Mouse (Mus musculus): ENCODE results near the gene Flt3. TPM values are rescaled to one million over a fixed set of nuclear protein-coding genes. Genes with fewer than 3 reads are reported as not detected.

Flt3 gene
- total and polyA plus RNA-seq, 3 experiments = 0.09 to 0.16 (median 0.13) TPM

DNA sequence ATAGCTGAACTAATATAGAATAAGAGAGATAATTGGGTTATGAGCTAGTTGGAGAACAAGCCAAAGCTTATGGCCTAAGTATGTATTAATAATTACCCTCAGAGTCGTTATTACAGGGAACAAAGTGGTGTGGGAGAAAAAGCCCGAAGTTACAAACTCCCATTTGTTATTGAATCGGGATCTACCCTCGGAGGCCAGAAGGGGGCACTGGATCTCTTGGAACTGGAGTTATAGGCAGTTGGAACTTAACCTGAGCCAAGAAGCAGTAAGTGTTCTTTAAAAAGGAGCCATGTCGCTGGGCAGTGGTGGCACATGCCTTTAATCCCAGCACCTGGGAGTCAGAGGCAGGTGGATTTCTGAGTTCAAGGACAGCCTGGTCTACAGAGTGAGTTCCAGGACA, 2.2 kb upstream of the Flt3 start:
- Histone ChIP-seq H3K9ac (ENCODE audit: low read depth, low read length) (no peak overlapping the region), H3K27ac (no peak overlapping the region), H3K27me3 (ENCODE audit: control insufficient read depth, insufficient read depth, low read length) (peaks cover 8% of the 10 kb centered on the region), H3K79me2 (replicated peaks; ENCODE audit: control insufficient read depth, insufficient read depth, low read length) (no peaks in the 10 kb centered on the region), H3K36me3 (ENCODE audit: control insufficient read depth, insufficient read depth, low read length) (no peaks in the 10 kb centered on the region), H3K4me3 (no peak overlapping the region), H3K4me1 (ENCODE audit: control insufficient read depth, insufficient read depth, low read length) (no peaks in the 10 kb centered on the region)
- WGBS = 20% methylated on average over 5 of the region's 5 CpGs
- peak; percentile 25 to 46 for DNase-seq
- intact Hi-C loops (cut with DNase I) = no loop called here
- TF ChIP-seq CTCF (IDR thresholded peaks at IDR 0.05) (peak; percentile 67), EP300 (IDR thresholded peaks at IDR 0.05; ENCODE audit: insufficient read depth, low read depth, low read length) (no peak)

DNA sequence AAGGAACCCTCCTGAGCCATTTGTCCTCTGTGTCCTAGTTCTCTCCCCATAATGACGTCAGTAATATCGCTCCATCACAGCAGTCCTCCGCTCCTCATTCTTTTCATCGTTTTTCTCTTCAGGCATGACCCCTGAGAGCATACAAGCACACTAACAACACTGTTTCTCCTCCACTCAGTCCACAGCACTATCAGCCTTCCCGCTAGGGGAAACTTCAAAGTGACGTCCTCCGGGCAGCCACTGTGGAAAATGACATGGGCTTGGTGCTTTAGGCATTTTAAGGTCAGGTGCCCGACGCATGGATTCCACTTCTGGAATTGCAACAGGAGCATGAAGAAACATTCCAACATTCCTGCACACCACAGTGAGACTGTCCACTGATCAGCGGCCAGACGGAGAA, 735 bp upstream of the Flt3 start:
- TF ChIP-seq POLR2A (IDR thresholded peaks at IDR 0.05; ENCODE audit: insufficient read depth, low read depth, low read length) (no peak), EP300 (IDR thresholded peaks at IDR 0.05; ENCODE audit: insufficient read depth, low read depth, low read length) (no peak), CTCF (IDR thresholded peaks at IDR 0.05) (no peak)
- Histone ChIP-seq H3K4me3 (no peak overlapping the region), H3K4me1 (ENCODE audit: control insufficient read depth, insufficient read depth, low read length) (no peaks in the 10 kb centered on the region), H3K27me3 (ENCODE audit: control insufficient read depth, insufficient read depth, low read length) (peaks cover 8% of the 10 kb centered on the region), H3K9ac (ENCODE audit: low read depth, low read length) (no peak overlapping the region), H3K36me3 (ENCODE audit: control insufficient read depth, insufficient read depth, low read length) (no peaks in the 10 kb centered on the region), H3K27ac (no peak overlapping the region), H3K79me2 (replicated peaks; ENCODE audit: control insufficient read depth, insufficient read depth, low read length) (no peaks in the 10 kb centered on the region)
- intact Hi-C loops (cut with DNase I) = no loop called here
- no peak for DNase-seq
- 26% methylated on average over 11 of the region's 11 CpGs for WGBS

DNA sequence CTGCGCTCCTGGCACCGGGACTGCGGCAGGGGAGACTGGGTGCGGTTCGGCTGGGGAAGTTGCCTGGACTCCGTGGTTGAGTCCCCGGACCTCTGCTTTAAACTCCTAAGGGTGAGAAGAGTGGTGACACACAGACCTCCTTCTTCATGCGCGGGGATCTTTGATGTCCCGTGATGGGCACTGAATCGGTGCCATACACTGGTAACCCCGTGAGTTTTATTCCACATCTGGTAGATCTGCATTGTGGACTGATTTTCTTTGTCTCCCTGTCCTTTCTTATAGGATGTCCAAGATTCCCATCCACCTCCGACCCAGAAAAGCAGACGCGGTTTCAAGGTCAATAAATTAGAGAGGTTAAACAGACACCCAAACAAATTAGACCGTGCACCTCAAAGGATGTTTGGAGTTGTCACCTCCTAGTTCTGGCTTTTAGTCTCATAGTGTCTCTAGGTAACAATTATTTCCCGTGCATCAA, 253 bp upstream of the Flt3 start:
- peaks cover 8% of the 10 kb centered on the region for H3K27me3 ChIP-seq (ENCODE audit: control insufficient read depth, insufficient read depth, low read length)
- H3K4me1 ChIP-seq (ENCODE audit: control insufficient read depth, insufficient read depth, low read length) = no peaks in the 10 kb centered on the region
- no peak for DNase-seq
- TF ChIP-seq CTCF (IDR thresholded peaks at IDR 0.05) (no peak), POLR2A (IDR thresholded peaks at IDR 0.05; ENCODE audit: insufficient read depth, low read depth, low read length) (no peak), EP300 (IDR thresholded peaks at IDR 0.05; ENCODE audit: insufficient read depth, low read depth, low read length) (no peak)
- WGBS = 4% methylated on average over 17 of the region's 17 CpGs
- no peaks in the 10 kb centered on the region for H3K36me3 ChIP-seq (ENCODE audit: control insufficient read depth, insufficient read depth, low read length)
- no peaks in the 10 kb centered on the region for H3K79me2 ChIP-seq (replicated peaks; ENCODE audit: control insufficient read depth, insufficient read depth, low read length)
- intact Hi-C loops (cut with DNase I) = no loop called here
- no peak overlapping the region for H3K27ac ChIP-seq
- peak overlapping the region; percentile 11; the same call in 1 of the 2 replicates for H3K9ac ChIP-seq (ENCODE audit: low read depth, low read length)
- no peak overlapping the region for H3K4me3 ChIP-seq

DNA sequence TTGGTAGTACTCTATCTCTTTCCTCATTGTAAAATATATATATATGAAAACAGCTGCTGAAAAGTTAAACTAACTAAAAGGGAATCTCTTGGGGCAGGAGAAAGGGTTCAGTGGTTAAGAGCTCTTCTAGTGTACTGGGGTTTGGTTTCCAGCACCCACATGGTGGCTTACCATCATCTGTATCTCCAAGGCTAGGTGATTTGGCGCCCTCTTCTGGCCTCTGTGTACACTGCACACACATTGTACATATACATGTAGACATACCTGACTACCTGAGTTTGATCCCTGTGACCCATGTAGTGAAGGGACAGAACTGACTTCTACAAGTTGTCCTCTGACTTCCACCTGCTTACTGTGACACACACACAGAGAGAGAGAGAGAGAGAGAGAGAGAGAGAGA, 5.2 kb downstream of the Flt3 start:
- no peak for DNase-seq
- Histone ChIP-seq H3K27ac (no peak overlapping the region), H3K36me3 (ENCODE audit: control insufficient read depth, insufficient read depth, low read length) (no peaks in the 10 kb centered on the region), H3K4me3 (no peak overlapping the region), H3K9ac (ENCODE audit: low read depth, low read length) (no peak overlapping the region), H3K79me2 (replicated peaks; ENCODE audit: control insufficient read depth, insufficient read depth, low read length) (no peaks in the 10 kb centered on the region), H3K4me1 (ENCODE audit: control insufficient read depth, insufficient read depth, low read length) (no peaks in the 10 kb centered on the region), H3K27me3 (ENCODE audit: control insufficient read depth, insufficient read depth, low read length) (peaks cover 3% of the 10 kb centered on the region; the same call in 1 of the 2 replicates)
- intact Hi-C loops (cut with DNase I) = no loop called here
- WGBS = 15% methylated on average over 1 of the region's 1 CpGs
- no peak for TF ChIP-seq CTCF (IDR thresholded peaks at IDR 0.05)
- TF ChIP-seq POLR2A (IDR thresholded peaks at IDR 0.05; ENCODE audit: insufficient read depth, low read depth, low read length) = no peak
- no peak for TF ChIP-seq EP300 (IDR thresholded peaks at IDR 0.05; ENCODE audit: insufficient read depth, low read depth, low read length)

DNA sequence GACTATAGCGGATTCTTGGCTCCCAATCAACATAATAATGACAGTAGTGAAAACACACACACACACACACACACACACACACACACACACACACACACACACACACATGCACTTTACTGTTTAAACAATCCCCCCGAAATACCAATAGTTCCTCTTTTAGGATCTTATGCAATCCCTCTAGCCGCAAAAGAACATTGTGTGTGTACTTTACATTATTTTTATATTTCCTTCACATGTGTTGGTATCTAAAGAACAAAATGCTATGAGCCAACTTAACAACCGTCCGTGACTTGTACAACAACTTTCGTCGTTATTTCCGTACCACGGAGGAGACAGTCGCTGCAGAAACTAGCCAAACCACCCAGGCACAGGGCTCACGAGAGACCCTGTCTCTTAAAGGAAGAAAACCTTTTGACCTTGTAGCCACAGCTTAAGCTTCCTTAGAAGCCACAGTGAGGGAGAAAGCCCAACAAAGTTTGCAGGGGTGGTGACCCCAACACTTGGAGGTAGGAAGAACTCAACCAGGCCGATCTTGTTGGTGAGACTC, 7.5 kb downstream of the Flt3 start:
- no peak overlapping the region for H3K27ac ChIP-seq
- no peaks in the 10 kb centered on the region for H3K27me3 ChIP-seq (ENCODE audit: control insufficient read depth, insufficient read depth, low read length)
- no peak overlapping the region for H3K4me3 ChIP-seq
- H3K9ac ChIP-seq (ENCODE audit: low read depth, low read length) = no peak overlapping the region
- H3K79me2 ChIP-seq (replicated peaks; ENCODE audit: control insufficient read depth, insufficient read depth, low read length) = no peaks in the 10 kb centered on the region
- H3K36me3 ChIP-seq (ENCODE audit: control insufficient read depth, insufficient read depth, low read length) = no peaks in the 10 kb centered on the region
- TF ChIP-seq EP300 (IDR thresholded peaks at IDR 0.05; ENCODE audit: insufficient read depth, low read depth, low read length) = no peak
- TF ChIP-seq POLR2A (IDR thresholded peaks at IDR 0.05; ENCODE audit: insufficient read depth, low read depth, low read length) = no peak
- TF ChIP-seq CTCF (IDR thresholded peaks at IDR 0.05) = no peak
- intact Hi-C loops (cut with DNase I) = no loop called here
- 71% methylated on average over 12 of the region's 12 CpGs for WGBS
- no peak for DNase-seq
- no peaks in the 10 kb centered on the region for H3K4me1 ChIP-seq (ENCODE audit: control insufficient read depth, insufficient read depth, low read length)

DNA sequence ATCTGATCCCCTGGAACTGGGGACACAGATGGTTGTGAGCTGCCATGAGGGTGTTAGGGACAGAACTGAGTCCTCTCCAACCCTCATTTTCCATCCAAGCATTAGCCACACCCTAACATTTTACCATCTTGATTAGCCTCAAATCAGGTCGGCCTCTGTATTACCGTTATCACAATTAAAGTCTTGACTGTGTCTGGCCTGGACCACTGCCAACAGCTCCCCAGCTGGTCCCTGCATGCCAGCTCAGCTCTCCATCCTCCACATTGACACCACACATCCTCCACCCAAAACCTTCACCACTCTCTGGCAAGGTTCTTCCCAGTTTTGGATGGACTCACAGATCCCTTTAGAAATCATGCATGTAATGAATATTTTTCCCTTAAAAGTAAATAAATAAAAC, 9.5 kb downstream of the Flt3 start:
- no peak overlapping the region for H3K27ac ChIP-seq
- H3K79me2 ChIP-seq (replicated peaks; ENCODE audit: control insufficient read depth, insufficient read depth, low read length) = no peaks in the 10 kb centered on the region
- intact Hi-C loops (cut with DNase I) = no loop called here
- 22% methylated on average over 2 of the region's 2 CpGs for WGBS
- TF ChIP-seq CTCF (IDR thresholded peaks at IDR 0.05) (no peak), POLR2A (IDR thresholded peaks at IDR 0.05; ENCODE audit: insufficient read depth, low read depth, low read length) (no peak), EP300 (IDR thresholded peaks at IDR 0.05; ENCODE audit: insufficient read depth, low read depth, low read length) (no peak)
- DNase-seq = no peak
- H3K9ac ChIP-seq (ENCODE audit: low read depth, low read length) = no peak overlapping the region
- no peak overlapping the region for H3K4me3 ChIP-seq
- no peaks in the 10 kb centered on the region for H3K36me3 ChIP-seq (ENCODE audit: control insufficient read depth, insufficient read depth, low read length)
- H3K4me1 ChIP-seq (ENCODE audit: control insufficient read depth, insufficient read depth, low read length) = no peaks in the 10 kb centered on the region
- H3K27me3 ChIP-seq (ENCODE audit: control insufficient read depth, insufficient read depth, low read length) = no peaks in the 10 kb centered on the region

Measured in heart, adult 2 months (tissue).